Mouse (Mus musculus) neural tube, embryonic 15.5 days (tissue): ENCODE measurements around the gene Lrrc27. TPM values are rescaled to one million over a fixed set of nuclear protein-coding genes. Genes with fewer than 3 reads are reported as not detected.

Experiments used
- ATAC-seq: fragments of 200-750 bp; cut with Nextera tagmentation; 2 replicates; pipeline ENCODE4 v1.8.0; 2017; ENCODE audit warnings: mild to moderate bottlenecking, moderate TSS enrichment, moderate library complexity; ENCODE audit not compliant: low FRiP score
- H3K27ac ChIP-seq: fragments of 300-500 bp; sonication (generic); replicated peaks from 2 replicates; pipeline ENCODE4 v1.5.1; 2015; ENCODE audit warnings: mild to moderate bottlenecking, inconsistent platforms
- H3K27me3 ChIP-seq: fragments of 300-500 bp; sonication (generic); replicated peaks from 2 replicates; pipeline ENCODE4 v1.6.1; 2015; ENCODE audit warnings: inconsistent platforms
- H3K36me3 ChIP-seq: fragments of 300-500 bp; sonication (generic); 2 replicates; pipeline ENCODE4 v1.6.1; 2015; ENCODE audit warnings: inconsistent platforms
- H3K4me1 ChIP-seq: fragments of 300-500 bp; sonication (generic); 2 replicates; pipeline ENCODE4 v1.6.1; 2015; ENCODE audit warnings: inconsistent platforms
- H3K4me2 ChIP-seq: fragments of 300-500 bp; sonication (generic); 2 replicates; pipeline ENCODE4 v1.6.1; 2015; ENCODE audit warnings: inconsistent platforms, mild to moderate bottlenecking, moderate library complexity
- H3K4me3 ChIP-seq: fragments of 300-500 bp; sonication (generic); replicated peaks from 2 replicates; pipeline ENCODE4 v1.5.1; 2015; ENCODE audit warnings: mild to moderate bottlenecking, inconsistent platforms
- H3K9ac ChIP-seq: fragments of 300-500 bp; sonication (generic); replicated peaks from 2 replicates; pipeline ENCODE4 v1.6.1; 2015; ENCODE audit warnings: mild to moderate bottlenecking, inconsistent platforms
- H3K9me3 ChIP-seq: fragments of 300-500 bp; sonication (generic); replicated peaks from 2 replicates; pipeline ENCODE4 v1.6.1; 2016; ENCODE audit warnings: inconsistent platforms
- WGBS: fragments of 180-500 bp; shearing (Covaris S2); methylation state at CpG from one replicate; pipeline ENCODE4 v1.1.7; 2015; ENCODE audit warnings: mixed read lengths; 5-methylcytosine and 5-hydroxymethylcytosine counted together
- polyA plus RNA-seq: library from polyadenylated mRNA; unstranded; fragments of >200 nt; fragmentation: Nextera tagmentation; extraction: Ambion mirVana; gene quantifications from 2 replicates; pipeline ENCODE4 v1.2.1, GENCODE M21; 2015

Lrrc27 gene
- polyA plus RNA-seq, 1 experiment from 2014 or later: 5.1 TPM

DNA sequence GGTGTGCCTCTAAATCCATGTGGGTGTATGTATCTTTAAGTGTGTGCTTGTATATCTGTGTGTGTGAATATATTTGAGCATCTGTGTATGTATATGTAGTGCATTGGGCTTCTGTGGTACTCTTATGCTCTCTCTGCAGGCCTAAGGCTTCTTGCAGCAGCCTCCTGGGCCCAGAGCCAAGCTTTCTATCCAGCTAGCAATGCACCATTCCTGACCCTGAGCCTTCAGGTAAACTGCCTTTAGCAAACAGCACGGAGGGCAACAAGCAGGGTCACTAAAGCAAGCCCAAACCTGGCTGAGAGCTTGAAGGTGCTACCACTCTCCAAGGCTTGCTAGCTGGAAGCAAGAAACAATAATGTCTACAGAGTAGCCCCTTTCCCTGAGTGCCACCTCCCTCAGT is 67.3 kb downstream of the Lrrc27 start:
- Histone ChIP-seq H3K4me1 (peaks cover 14% of the 10 kb centered on the region), H3K9me3 (no peaks in the 10 kb centered on the region), H3K4me3 (no peak overlapping the region), H3K27me3 (no peaks in the 10 kb centered on the region), H3K4me2 (no peak overlapping the region), H3K9ac (no peak overlapping the region), H3K27ac (no peak overlapping the region), H3K36me3 (no peaks in the 10 kb centered on the region)
- WGBS: 80% methylated on average over 1 of the region's 1 CpGs
- ATAC-seq: no peak

DNA sequence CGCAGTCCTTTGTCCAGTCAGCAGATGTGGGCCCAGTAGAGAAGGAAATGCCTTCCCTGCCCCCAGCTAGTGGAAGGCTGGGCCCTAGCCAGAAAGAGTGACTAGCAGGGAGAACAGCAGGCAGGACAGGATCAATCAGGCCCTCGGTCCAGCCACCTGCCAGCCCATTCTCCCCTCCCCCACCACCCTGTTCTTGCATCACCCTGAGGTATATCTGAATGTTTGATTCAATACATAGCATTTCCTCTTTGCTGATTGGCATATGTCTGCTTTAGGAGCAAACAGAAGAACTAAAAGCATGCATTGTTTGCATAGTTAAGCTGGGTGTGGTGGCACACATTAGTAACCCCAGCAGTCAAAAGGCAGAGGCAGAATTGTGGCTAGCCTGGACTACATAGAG is 68.4 kb downstream of the Lrrc27 start:
- ATAC-seq: no peak
- no peaks in the 10 kb centered on the region for H3K9me3 ChIP-seq
- no peaks in the 10 kb centered on the region for H3K27me3 ChIP-seq
- H3K9ac ChIP-seq: no peak overlapping the region
- H3K4me2 ChIP-seq: no peak overlapping the region
- 30% methylated on average over 2 of the region's 2 CpGs for WGBS
- H3K36me3 ChIP-seq: no peaks in the 10 kb centered on the region
- H3K27ac ChIP-seq: no peak overlapping the region
- H3K4me3 ChIP-seq: no peak overlapping the region
- peaks cover 2% of the 10 kb centered on the region; the same call in 1 of the 2 replicates for H3K4me1 ChIP-seq

DNA sequence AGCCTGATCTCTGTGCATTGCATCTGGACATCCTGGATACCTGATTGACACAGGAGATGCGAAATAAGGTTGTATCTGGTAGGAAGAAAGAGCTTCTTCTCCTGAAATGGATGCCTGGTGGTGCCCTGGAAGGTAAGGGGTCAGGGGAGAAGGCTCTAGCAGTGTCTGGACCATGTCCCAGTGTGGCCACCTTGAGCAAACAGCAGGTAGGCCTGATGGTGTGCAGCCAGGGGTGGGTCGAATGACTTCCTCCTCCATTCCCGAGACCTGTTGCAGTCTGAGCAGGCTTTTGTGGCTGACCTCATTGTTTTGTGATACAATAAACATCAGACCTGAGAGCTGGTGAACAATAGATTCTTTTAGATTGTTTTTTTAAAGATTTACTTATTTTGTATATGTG is 69.2 kb downstream of the Lrrc27 start:
- no peak overlapping the region for H3K4me2 ChIP-seq
- whole genome bisulfite sequencing: 69% methylated on average over 3 of the region's 3 CpGs
- H3K27me3 ChIP-seq: no peaks in the 10 kb centered on the region

DNA sequence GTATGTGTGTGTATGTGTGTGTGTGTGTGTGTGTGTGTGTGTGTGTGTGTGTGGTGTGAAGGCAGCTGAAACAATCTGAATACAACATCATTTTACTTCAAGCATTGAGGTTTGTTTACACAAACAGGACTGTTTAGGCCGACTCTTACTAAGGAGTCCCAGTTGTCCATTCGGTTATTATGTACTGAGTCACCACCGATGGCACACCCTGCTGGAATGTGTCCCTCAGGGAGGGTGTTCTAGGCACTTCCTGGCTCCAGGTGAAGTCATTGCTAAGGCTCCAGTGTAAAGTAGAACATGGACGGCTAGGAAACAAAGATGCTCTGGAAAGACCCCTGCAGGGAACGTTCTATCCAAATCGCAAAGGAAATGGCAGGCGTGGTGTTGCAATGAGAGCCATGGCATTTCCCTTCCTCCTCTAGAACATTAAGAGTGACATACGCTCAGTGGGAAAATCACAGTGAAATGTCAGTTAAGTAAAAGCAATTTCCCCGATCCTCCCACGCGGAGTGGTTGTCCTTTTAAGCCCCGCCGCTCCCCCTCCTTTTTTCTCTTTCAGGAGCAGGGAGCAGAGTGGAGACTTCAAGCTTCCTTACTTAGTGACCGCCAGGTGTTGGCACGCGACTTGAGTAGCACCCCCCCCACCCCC is 72.6 kb downstream of the Lrrc27 start:
- no peak overlapping the region for H3K4me3 ChIP-seq
- WGBS: 73% methylated on average over 16 of the region's 16 CpGs
- no peak for ATAC-seq

More for the DNA sequence above, 69.2 kb downstream of the Lrrc27 start:
- H3K4me3 ChIP-seq: no peak overlapping the region
- ATAC-seq: no peak
- H3K9ac ChIP-seq: no peak overlapping the region
- H3K4me1 ChIP-seq: no peaks in the 10 kb centered on the region
- no peak overlapping the region for H3K27ac ChIP-seq
- no peaks in the 10 kb centered on the region for H3K36me3 ChIP-seq
- no peaks in the 10 kb centered on the region for H3K9me3 ChIP-seq

DNA sequence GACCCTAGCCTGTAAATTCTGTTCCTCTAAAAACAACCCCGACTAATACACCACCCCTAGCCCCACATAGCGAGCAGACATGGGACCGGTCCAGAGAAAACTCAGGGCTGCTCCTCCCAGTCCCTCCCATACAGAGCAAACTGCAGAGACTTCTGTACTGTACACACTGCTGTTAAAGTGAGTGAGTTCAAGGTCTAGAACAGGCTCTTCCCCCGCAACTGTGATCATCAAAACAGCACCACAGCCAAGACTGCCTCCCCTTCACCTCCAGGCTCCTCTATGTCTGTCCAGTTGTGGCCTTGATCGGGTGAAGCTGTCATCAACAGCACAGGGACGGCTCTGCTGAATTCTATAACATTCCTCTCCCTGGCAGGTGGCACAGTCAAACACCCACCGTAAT is 75.8 kb downstream of the Lrrc27 start:
- no peak overlapping the region for H3K4me3 ChIP-seq
- H3K4me2 ChIP-seq: no peak overlapping the region
- WGBS: 79% methylated on average over 7 of the region's 7 CpGs
- no peaks in the 10 kb centered on the region for H3K9me3 ChIP-seq
- ATAC-seq: no peak
- no peaks in the 10 kb centered on the region for H3K4me1 ChIP-seq
- no peaks in the 10 kb centered on the region for H3K27me3 ChIP-seq
- H3K27ac ChIP-seq: no peak overlapping the region
- H3K9ac ChIP-seq: no peak overlapping the region
- H3K36me3 ChIP-seq: no peaks in the 10 kb centered on the region

More for the DNA sequence above, 72.6 kb downstream of the Lrrc27 start:
- H3K27me3 ChIP-seq: no peaks in the 10 kb centered on the region
- H3K4me1 ChIP-seq: no peaks in the 10 kb centered on the region
- H3K9me3 ChIP-seq: no peaks in the 10 kb centered on the region
- H3K9ac ChIP-seq: no peak overlapping the region
- H3K27ac ChIP-seq: no peak overlapping the region
- H3K36me3 ChIP-seq: no peaks in the 10 kb centered on the region
- H3K4me2 ChIP-seq: no peak overlapping the region

Other genes with a start within 250 kb of the Lrrc27 start
- 153 and 181 TPM in 2 replicates for gene Dpysl4, start 127.0 kb upstream of the Lrrc27 start, polyA plus RNA-seq
- gene Stk32c, start 319 bp downstream of the Lrrc27 start, polyA plus RNA-seq: 2.5 TPM in 2 replicates
- gene Pwwp2b, start 35.5 kb downstream of the Lrrc27 start, polyA plus RNA-seq: 5.8 and 8.4 TPM in 2 replicates
- gene Inpp5a, start 176.1 kb downstream of the Lrrc27 start, polyA plus RNA-seq: 18.4 and 20.9 TPM in 2 replicates